Mouse (Mus musculus): Measurements from ENCODE around the gene Haus5. TPM values are rescaled to one million over a fixed set of nuclear protein-coding genes. Genes with fewer than 3 reads are reported as not detected.

Gene Haus5
- polyA plus RNA-seq, 1 experiment from 2014 or later = 25.7 TPM

Other genes starting within 250 kb of the Haus5 start
- gene Hcst, start 245.1 kb downstream of the Haus5 start, polyA plus RNA-seq (2015; fragmentation: Nextera tagmentation; extraction: Ambion mirVana) = 0.95 and 0.97 TPM in 2 replicates
- gene Nfkbid, start 243.3 kb downstream of the Haus5 start, polyA plus RNA-seq (2015; fragmentation: Nextera tagmentation; extraction: Ambion mirVana) = 2.5 and 2.9 TPM in 2 replicates
- 742 and 752 TPM in 2 replicates for gene Aplp1, start 219.5 kb downstream of the Haus5 start, polyA plus RNA-seq (2015; fragmentation: Nextera tagmentation; extraction: Ambion mirVana)
- gene Kirrel2, start 207.3 kb downstream of the Haus5 start, polyA plus RNA-seq (2015; fragmentation: Nextera tagmentation; extraction: Ambion mirVana) = 3.0 and 4.2 TPM in 2 replicates
- gene Nphs1, start 206.7 kb downstream of the Haus5 start, polyA plus RNA-seq (2015; fragmentation: Nextera tagmentation; extraction: Ambion mirVana) = 0.98 and 1.7 TPM in 2 replicates
- gene Prodh2, start 171.4 kb downstream of the Haus5 start, polyA plus RNA-seq (2015; fragmentation: Nextera tagmentation; extraction: Ambion mirVana) = not detected in 2 replicates
- 94.8 and 134 TPM in 2 replicates for gene Arhgap33, start 129.9 kb downstream of the Haus5 start, polyA plus RNA-seq (2015; fragmentation: Nextera tagmentation; extraction: Ambion mirVana)
- gene Hspb6, start 112.8 kb downstream of the Haus5 start, polyA plus RNA-seq (2015; fragmentation: Nextera tagmentation; extraction: Ambion mirVana) = 14.2 TPM in 2 replicates
- 6.8 and 7.5 TPM in 2 replicates for gene Proser3, start 112.7 kb downstream of the Haus5 start, polyA plus RNA-seq (2015; fragmentation: Nextera tagmentation; extraction: Ambion mirVana)
- 51.0 and 58.7 TPM in 2 replicates for gene Lin37, start 105.2 kb downstream of the Haus5 start, polyA plus RNA-seq (2015; fragmentation: Nextera tagmentation; extraction: Ambion mirVana)
- 86.8 and 96.9 TPM in 2 replicates for gene U2af1l4, start 101.7 kb downstream of the Haus5 start, polyA plus RNA-seq (2015; fragmentation: Nextera tagmentation; extraction: Ambion mirVana)
- 13.7 and 17.4 TPM in 2 replicates for gene Gm49396, start 101.7 kb downstream of the Haus5 start, polyA plus RNA-seq (2015; fragmentation: Nextera tagmentation; extraction: Ambion mirVana)
- gene Psenen, start 101.4 kb downstream of the Haus5 start, polyA plus RNA-seq (2015; fragmentation: Nextera tagmentation; extraction: Ambion mirVana) = 121 and 132 TPM in 2 replicates
- gene Igflr1, start 99.6 kb downstream of the Haus5 start, polyA plus RNA-seq (2015; fragmentation: Nextera tagmentation; extraction: Ambion mirVana) = 4.0 and 6.8 TPM in 2 replicates
- gene Kmt2b, start 76.3 kb downstream of the Haus5 start, polyA plus RNA-seq (2015; fragmentation: Nextera tagmentation; extraction: Ambion mirVana) = 8.1 and 9.3 TPM in 2 replicates
- 0.11 and 0.21 TPM in 2 replicates for gene Zbtb32, start 66.1 kb downstream of the Haus5 start, polyA plus RNA-seq (2015; fragmentation: Nextera tagmentation; extraction: Ambion mirVana)
- gene Upk1a, start 52.1 kb downstream of the Haus5 start, polyA plus RNA-seq (2015; fragmentation: Nextera tagmentation; extraction: Ambion mirVana) = 0.70 and 0.72 TPM in 2 replicates
- gene Cox6b1, start 38.8 kb downstream of the Haus5 start, polyA plus RNA-seq (2015; fragmentation: Nextera tagmentation; extraction: Ambion mirVana) = 1,112 and 1,310 TPM in 2 replicates
- gene Etv2, start 29.1 kb downstream of the Haus5 start, polyA plus RNA-seq (2015; fragmentation: Nextera tagmentation; extraction: Ambion mirVana) = not detected in 2 replicates
- gene Rbm42, start 14.7 kb downstream of the Haus5 start, polyA plus RNA-seq (2015; fragmentation: Nextera tagmentation; extraction: Ambion mirVana) = 125 and 128 TPM in 2 replicates
- gene Pmis2, start 6.6 kb upstream of the Haus5 start, polyA plus RNA-seq (2015; fragmentation: Nextera tagmentation; extraction: Ambion mirVana) = not detected in 2 replicates
- not detected in 2 replicates for gene 2200002J24Rik, start 33.9 kb upstream of the Haus5 start, polyA plus RNA-seq (2015; fragmentation: Nextera tagmentation; extraction: Ambion mirVana)
- gene Atp4a, start 47.2 kb upstream of the Haus5 start, polyA plus RNA-seq (2015; fragmentation: Nextera tagmentation; extraction: Ambion mirVana) = 3.0 and 3.7 TPM in 2 replicates
- gene Tmem147, start 64.5 kb upstream of the Haus5 start, polyA plus RNA-seq (2015; fragmentation: Nextera tagmentation; extraction: Ambion mirVana) = 278 and 301 TPM in 2 replicates
- 0.82 and 1.1 TPM in 2 replicates for gene Gapdhs, start 78.7 kb upstream of the Haus5 start, polyA plus RNA-seq (2015; fragmentation: Nextera tagmentation; extraction: Ambion mirVana)
- gene Sbsn, start 86.5 kb upstream of the Haus5 start, polyA plus RNA-seq (2015; fragmentation: Nextera tagmentation; extraction: Ambion mirVana) = 0.98 and 1.0 TPM in 2 replicates
- gene Dmkn, start 98.8 kb upstream of the Haus5 start, polyA plus RNA-seq (2015; fragmentation: Nextera tagmentation; extraction: Ambion mirVana) = 1.8 and 2.2 TPM in 2 replicates
- 0.38 TPM in 1 of 2 replicates, not detected in the other for gene Krtdap, start 122.9 kb upstream of the Haus5 start, polyA plus RNA-seq (2015; fragmentation: Nextera tagmentation; extraction: Ambion mirVana)
- 0.10 and 0.25 TPM in 2 replicates for gene Ffar2, start 158.8 kb upstream of the Haus5 start, polyA plus RNA-seq (2015; fragmentation: Nextera tagmentation; extraction: Ambion mirVana)
- gene Ffar3, start 191.2 kb upstream of the Haus5 start, polyA plus RNA-seq (2015; fragmentation: Nextera tagmentation; extraction: Ambion mirVana) = 0.09 and 0.21 TPM in 2 replicates
- gene Ffar1, start 196.6 kb upstream of the Haus5 start, polyA plus RNA-seq (2015; fragmentation: Nextera tagmentation; extraction: Ambion mirVana) = 0.06 TPM in 1 of 2 replicates, not detected in the other
- gene Cd22, start 215.3 kb upstream of the Haus5 start, polyA plus RNA-seq (2015; fragmentation: Nextera tagmentation; extraction: Ambion mirVana) = 0.26 TPM in 1 of 2 replicates, not detected in the other
- gene Mag, start 249.9 kb upstream of the Haus5 start, polyA plus RNA-seq (2015; fragmentation: Nextera tagmentation; extraction: Ambion mirVana) = 5.3 and 5.8 TPM in 2 replicates

All from hindbrain, embryonic 16.5 days (tissue).